Mouse (Mus musculus): ENCODE measurements around the gene Ascl5. TPM values are rescaled to one million over a fixed set of nuclear protein-coding genes. Genes with fewer than 3 reads are reported as not detected.
A peak's percentile ranks its signal among the peaks of the same experiment; 100 is the strongest.

Gene Ascl5
- total RNA-seq (2021), result under 1 TPM in 1 of 2 experiments, not detected in 1; 0.71 TPM
- long read RNA-seq, result 0 reads

- DNase-seq (ENCODE audit: low spot score in 2 of 2), result no peak
These were observed at the start of gene Ascl5 for GRCm38 (mm10) chr1:136050312-136051012. TSS of gene Ascl5 (plus strand) at chr1:136050804.

GRCm38 (mm10) chr1:136001438-136001837 is 49.2 kb upstream of the Ascl5 start:
- DNase-seq (ENCODE audit: low spot score in 2 of 2), result no peak

- DNase-seq (ENCODE audit: low spot score in 2 of 2), result no peak
These were observed 44.3 kb upstream of the Ascl5 start, which contains the start of gene Igfn1 for GRCm38 (mm10) chr1:136006292-136006748. TSS of gene Igfn1 (minus strand) at chr1:136006342.

- DNase-seq (ENCODE audit: low spot score in 2 of 2), result peak; percentile 59 to 71
These were observed 43.1 kb upstream of the Ascl5 start, which contains the start of gene Tmem9 for GRCm38 (mm10) chr1:136007211-136008158. TSS of gene Tmem9 (plus strand) at chr1:136008150.

- no peak for DNase-seq (ENCODE audit: low spot score in 2 of 2)
These were observed 42.5 kb upstream of the Ascl5 start for GRCm38 (mm10) chr1:136008159-136008533.

GRCm38 (mm10) chr1:136010247-136010646 is 40.4 kb upstream of the Ascl5 start:
- no peak for DNase-seq (ENCODE audit: low spot score in 2 of 2)

GRCm38 (mm10) chr1:136013513-136013912 is 37.1 kb upstream of the Ascl5 start:
- DNase-seq (ENCODE audit: low spot score in 2 of 2), result no peak

GRCm38 (mm10) chr1:136014796-136015502 is 35.7 kb upstream of the Ascl5 start:
- DNase-seq (ENCODE audit: low spot score in 2 of 2), result no peak

GRCm38 (mm10) chr1:136017307-136017706 is 33.3 kb upstream of the Ascl5 start:
- DNase-seq (ENCODE audit: low spot score in 2 of 2), result no peak

- DNase-seq (ENCODE audit: low spot score in 2 of 2), result peak; percentile 93 to 94
These were observed 32.7 kb upstream of the Ascl5 start for GRCm38 (mm10) chr1:136017907-136018313.

GRCm38 (mm10) chr1:136018390-136019189 is 32.0 kb upstream of the Ascl5 start:
- peak in 1 of 2 experiments; percentile 35 for DNase-seq (ENCODE audit: low spot score in 2 of 2)

- no peak for DNase-seq (ENCODE audit: low spot score in 2 of 2)
These were observed 20.4 kb upstream of the Ascl5 start for GRCm38 (mm10) chr1:136030201-136030600.

- no peak for DNase-seq (ENCODE audit: low spot score in 2 of 2)
These were observed 18.9 kb upstream of the Ascl5 start for GRCm38 (mm10) chr1:136031697-136032096.

GRCm38 (mm10) chr1:136032961-136033360 is 17.6 kb upstream of the Ascl5 start:
- no peak for DNase-seq (ENCODE audit: low spot score in 2 of 2)

GRCm38 (mm10) chr1:136038746-136039538 is 11.7 kb upstream of the Ascl5 start:
- DNase-seq (ENCODE audit: low spot score in 2 of 2), result no peak

GRCm38 (mm10) chr1:136040452-136040851 is 10.2 kb upstream of the Ascl5 start:
- no peak for DNase-seq (ENCODE audit: low spot score in 2 of 2)

- no peak for DNase-seq (ENCODE audit: low spot score in 2 of 2)
These were observed 9.7 kb upstream of the Ascl5 start for GRCm38 (mm10) chr1:136040874-136041273.

GRCm38 (mm10) chr1:136045774-136046173 is 4.8 kb upstream of the Ascl5 start:
- peak; percentile 79 to 80 for DNase-seq (ENCODE audit: low spot score in 2 of 2)

- DNase-seq (ENCODE audit: low spot score in 2 of 2), result peak in 1 of 2 experiments; percentile 54
These were observed 3.2 kb upstream of the Ascl5 start for GRCm38 (mm10) chr1:136047432-136047831.
